Mouse (Mus musculus) heart, embryonic 14.5 days (tissue): ENCODE results near the gene Gpx2. TPM values are rescaled to one million over a fixed set of nuclear protein-coding genes. Genes with fewer than 3 reads are reported as not detected.

Experiments
- polyA plus RNA-seq: library from polyadenylated mRNA; unstranded; fragments of >200 nt; fragmentation: Nextera tagmentation; extraction: Ambion mirVana; gene quantifications from 2 replicates; pipeline ENCODE4 v1.2.1, GENCODE M21; 2014

Gene Gpx2
- polyA plus RNA-seq, 1 experiment from 2014 or later = not detected

Other genes with a start within 250 kb of the Gpx2 start
- gene Sptb, start 85.0 kb downstream of the Gpx2 start, polyA plus RNA-seq = 7.4 and 8.0 TPM in 2 replicates
- gene Churc1, start 30.0 kb downstream of the Gpx2 start, polyA plus RNA-seq = 224 and 228 TPM in 2 replicates
- gene Fntb, start 30.0 kb downstream of the Gpx2 start, polyA plus RNA-seq = 24.5 and 27.4 TPM in 2 replicates
- 1.8 and 2.0 TPM in 2 replicates for gene Rab15, start 27.4 kb upstream of the Gpx2 start, polyA plus RNA-seq
- gene Max, start 166.6 kb upstream of the Gpx2 start, polyA plus RNA-seq = 10.9 and 21.7 TPM in 2 replicates